Mouse (Mus musculus) neural tube, embryonic 10.5 days (tissue): ENCODE results near the gene Daam1.
"Not testable (repeated sequence)": the region's sequence is repeated elsewhere in the genome, so short reads cannot be mapped to it uniquely, and the experiment has no call there.

Source experiments
- DNase-seq: peaks from one replicate; pipeline ENCODE4 v3.0.0-alpha.2; 2017; ENCODE audit warnings: low spot score; ENCODE audit errors: extremely low spot score

Daam1 gene

DNA sequence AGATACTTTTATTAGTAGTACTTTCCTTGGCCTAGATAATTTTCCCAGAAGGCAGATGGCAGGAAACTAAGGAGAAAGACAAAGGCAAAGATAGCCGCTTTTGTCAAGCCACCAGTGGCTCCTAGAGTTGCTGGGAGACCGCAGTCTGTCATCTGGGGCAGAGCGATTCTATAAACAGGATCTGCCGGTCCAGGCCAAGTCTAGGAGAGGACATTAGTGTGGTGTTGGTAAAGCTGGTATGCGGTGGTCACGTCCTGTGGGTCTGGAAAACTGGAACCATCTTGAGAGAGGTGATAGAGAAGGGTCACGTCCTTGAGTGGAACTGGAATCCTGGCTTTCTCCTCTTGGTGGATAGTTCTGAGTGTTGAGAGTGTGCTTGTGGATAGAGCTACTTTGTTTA lies 3.2 kb downstream of the Daam1 start:
- DNase-seq = no peak

- DNase-seq = no peak
These were observed 5.2 kb downstream of the Daam1 start for GRCm38 (mm10) chr12:71835966-71836668.

DNA sequence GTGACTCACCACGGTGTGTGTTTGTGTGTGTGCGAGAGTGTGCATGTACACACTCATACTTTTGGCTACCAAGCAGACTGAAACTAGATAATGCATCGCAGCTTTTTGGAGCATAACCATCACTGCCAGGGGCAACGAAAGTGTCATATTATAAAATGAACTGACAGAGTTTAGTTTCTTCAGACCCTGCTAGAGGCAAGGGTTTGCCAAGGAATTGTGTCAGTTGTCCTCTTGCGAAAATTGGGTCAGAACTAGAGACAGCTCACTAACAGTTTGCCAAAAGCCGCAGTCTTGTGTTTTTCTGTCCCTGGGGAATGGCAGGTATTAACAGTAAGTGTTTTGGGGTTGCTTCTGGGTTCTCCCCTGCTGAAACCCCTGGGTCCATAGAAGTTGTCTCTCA lies 5.9 kb downstream of the Daam1 start:
- no peak for DNase-seq

GRCm38 (mm10) chr12:71837576-71837975 lies 6.7 kb downstream of the Daam1 start:
- DNase-seq = no peak

GRCm38 (mm10) chr12:71838230-71838629 lies 7.4 kb downstream of the Daam1 start:
- DNase-seq = no peak

GRCm38 (mm10) chr12:71839653-71840052 lies 8.8 kb downstream of the Daam1 start:
- DNase-seq = no peak

DNA sequence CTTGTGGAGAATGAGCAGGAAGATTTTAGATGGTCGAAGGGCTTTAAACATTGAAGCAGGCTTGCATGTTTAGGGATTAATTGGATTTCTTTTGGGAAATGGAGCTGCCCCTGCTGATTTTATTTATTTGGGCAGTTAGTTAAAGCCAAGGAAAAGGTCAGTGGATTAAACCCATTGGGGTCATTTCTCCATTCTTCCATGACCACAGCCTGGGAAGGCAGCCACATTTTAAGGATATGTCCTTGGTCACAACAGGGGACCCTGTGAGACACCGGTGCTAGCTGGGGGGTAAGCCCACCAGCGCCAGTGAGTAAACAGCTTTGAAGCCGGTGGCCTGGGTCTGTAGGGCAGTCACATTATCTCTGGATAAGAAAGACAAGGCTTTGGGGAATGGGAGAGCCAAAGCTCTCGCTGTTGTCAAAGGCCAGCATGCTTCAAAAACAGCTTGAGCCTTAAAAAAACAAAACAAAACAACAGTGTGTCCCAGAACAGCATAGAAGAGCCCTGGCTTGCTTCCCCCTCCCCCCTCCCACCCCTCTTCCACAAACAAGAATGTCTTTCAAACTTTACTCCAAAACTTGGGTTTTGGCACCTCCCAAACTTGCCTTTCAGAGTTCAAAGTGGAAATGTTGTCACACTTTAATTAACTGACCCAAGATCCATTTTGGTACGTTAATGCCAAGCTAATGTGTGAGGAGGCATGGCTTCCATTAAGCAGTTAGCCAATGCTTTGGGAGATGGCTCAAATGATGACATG lies 9.7 kb downstream of the Daam1 start:
- DNase-seq = no peak

DNA sequence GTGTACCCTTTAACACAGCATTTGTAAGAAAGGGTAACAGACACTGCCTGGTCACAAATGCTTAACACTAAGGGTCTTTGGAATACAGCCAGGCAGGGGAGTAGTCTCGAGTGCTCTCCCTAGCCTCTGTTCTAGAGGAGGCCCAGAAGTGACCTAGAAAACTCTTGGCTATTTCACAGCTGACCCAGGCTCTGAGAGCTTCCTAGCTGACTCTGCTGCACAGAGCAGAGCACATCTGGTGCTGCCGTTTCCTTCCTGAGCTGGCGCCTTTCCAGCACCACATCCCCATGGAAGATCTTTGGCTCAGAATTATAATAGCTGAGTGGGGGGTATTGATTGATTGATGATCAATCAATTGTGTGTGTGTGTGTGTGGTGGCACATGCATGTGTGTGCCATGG lies 11.1 kb downstream of the Daam1 start:
- DNase-seq = no peak

DNA sequence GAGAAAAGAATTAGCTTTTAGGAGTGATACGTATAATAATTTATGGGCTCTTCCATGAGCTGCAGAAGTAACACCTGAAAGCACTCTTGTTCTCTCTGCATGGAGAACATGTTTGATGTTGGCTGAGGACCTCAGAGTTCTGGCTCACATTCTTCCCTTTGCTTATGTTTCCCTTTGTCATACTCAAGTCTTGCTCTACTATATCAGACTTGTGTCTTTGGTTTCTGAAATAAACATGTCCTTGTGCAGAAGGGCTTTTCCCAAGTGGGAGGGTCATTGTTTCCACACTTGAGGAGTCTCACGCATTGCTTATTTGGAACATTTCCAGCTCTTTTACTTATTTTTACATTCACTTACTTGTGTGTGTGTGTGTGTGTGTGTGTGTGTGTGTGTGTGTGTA lies 11.7 kb downstream of the Daam1 start:
- no peak for DNase-seq

- DNase-seq = no peak
These were observed 14.6 kb downstream of the Daam1 start for GRCm38 (mm10) chr12:71845486-71845885.

DNA sequence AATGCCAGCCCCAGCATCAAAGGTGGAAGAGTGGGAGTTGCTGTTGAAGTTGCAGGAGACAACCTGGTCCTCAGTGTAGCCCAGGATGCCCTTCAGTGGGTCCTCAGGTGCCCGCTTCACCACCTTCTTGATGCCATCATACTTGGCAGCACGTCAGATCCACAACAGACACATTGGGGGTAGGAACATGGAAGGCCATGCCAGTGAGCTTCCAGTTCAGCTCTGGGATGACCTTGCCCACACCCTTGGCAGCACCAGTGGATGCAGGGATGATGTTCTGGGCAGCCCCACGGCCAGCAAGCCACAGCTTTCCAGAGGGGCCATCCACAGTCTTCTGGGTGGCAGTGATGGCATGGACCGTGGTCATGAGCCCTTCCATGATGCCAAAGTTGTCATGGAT lies 15.5 kb downstream of the Daam1 start:
- DNase-seq = not testable (repeated sequence)

GRCm38 (mm10) chr12:71847024-71847423 lies 16.1 kb downstream of the Daam1 start:
- not testable (repeated sequence) for DNase-seq

DNA sequence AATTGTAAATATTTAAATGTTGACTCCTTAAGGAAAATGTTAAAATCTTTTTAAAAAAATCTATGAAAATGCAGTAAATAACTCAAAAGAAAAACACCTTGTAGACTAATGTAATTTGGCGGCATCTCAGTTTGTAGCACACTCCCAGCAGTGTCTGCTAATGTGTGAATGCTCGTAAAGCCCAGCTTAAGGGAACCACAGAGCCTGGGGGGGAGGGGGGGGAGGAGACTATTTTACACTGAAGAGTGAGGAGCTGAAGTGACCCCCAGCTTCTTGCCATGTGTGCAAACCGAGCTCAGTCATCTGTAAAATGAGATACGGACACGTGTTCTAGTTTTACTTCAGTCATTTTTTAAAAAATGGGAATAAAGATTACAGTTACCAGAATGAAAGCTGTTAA lies 16.7 kb downstream of the Daam1 start:
- DNase-seq = no peak

DNA sequence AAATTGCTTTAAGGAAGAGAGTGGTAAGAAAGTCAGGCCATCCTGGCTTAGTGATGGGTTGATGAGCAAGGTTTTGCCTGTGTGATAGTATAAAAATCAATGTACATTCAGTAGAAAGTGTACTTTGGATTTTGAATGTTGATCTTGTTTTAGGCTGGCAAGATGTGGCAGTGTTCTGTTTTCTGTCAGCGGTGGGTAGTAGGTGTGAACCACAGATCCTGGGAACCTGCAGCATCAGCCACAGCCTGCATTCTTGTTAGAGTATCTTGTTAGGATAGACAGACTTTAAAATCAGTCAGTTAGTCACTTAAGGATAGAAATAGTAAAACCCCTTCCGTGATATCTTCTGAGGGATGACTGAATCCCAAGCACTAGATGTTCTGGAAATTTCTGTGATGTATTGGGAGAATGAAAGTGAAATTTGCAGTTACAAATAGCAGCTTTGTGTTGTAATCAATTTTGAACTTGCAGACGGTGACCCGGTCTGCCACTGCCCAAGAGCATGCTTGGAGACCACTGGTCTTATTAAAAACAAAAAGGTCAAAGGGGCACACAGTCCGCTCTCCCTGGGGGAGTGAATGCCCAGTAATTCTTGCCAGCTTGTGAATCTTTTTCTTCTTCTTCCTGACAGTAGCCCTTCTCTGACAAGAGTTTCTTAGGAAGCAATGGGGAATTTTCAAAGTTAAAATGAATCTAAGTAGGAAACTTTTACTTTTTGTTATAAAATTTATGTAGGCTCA lies 17.3 kb downstream of the Daam1 start:
- DNase-seq = no peak

- DNase-seq = no peak
These were observed 18.2 kb downstream of the Daam1 start for GRCm38 (mm10) chr12:71849051-71849450.

DNA sequence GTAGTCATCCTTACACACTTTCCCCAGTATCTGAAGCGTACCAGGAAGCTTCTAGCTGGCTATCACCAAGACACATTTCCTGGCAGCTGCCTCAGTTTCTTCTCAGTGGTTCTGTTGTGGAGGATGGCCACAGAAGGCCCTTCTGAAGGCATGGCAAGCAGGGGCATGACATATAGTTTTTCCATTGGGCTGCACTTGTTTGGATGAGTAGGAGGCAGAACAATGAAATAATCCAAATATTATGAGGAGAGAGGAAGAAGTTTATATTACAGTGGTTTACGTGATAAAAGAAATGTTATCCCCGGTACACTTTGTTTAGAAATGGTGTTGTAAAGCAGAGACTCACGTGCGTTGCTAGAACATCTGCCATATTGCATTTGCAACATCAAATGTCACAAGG lies 19.3 kb downstream of the Daam1 start:
- DNase-seq = no peak

DNA sequence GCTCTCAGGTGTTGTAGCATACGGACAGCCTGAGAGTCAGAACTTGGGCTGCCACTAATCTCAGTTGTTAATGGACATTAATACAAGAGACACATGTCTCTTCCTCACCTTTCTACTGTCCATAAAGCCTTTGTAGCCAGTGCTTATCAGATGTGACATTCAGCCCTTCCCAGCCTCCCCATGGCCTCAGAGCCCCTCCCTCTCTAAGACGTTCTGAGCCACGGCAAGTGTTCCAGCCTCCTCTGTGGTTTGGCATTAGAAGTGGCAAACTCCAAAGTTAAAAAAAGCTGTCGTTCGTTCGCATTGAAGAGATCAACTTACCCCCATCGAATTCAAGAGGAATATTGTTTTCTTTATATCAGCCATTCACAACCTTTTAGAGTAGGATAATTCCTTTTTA lies 21.8 kb downstream of the Daam1 start:
- no peak for DNase-seq

DNA sequence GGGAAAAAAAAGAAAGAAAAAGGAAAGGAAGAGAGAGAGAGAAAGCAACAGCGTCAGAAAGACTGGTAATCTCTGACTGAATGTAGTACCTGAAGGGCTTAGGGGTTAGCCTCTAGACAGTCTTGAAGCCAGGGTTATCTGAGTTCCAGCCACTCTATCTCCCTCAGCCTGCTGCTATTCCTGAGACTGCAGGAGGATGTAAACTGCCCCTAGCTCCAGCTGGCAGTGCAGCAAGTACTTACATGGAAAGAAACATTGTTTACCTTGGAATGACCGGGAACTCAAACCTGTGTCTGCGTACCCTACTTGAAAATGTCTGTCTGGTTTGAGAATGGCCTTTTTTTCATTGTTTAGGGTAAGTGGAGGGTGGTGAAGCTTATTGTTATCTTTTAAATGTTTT lies 22.8 kb downstream of the Daam1 start:
- no peak for DNase-seq

DNA sequence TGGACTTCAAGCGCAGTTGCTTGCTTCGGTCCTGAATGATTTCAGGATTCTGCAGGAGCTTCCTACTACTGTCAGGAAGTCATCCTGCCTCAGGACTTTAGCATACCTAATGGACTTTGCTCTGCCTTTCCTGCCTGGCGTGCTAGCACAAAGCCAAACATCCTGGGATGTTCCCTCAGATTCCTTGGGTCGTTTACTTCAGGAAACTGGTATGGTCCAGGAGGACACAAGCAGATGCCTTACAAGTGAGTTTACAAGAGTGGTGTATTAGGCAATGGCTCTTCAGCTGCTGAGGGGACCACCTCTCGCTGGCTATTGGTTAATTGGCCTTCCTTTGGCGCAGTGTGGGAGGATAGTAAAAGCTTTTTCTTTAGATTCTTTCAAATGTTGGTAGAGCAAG lies 23.3 kb downstream of the Daam1 start:
- no peak for DNase-seq

- peak; percentile 41 for DNase-seq
These were observed 25.0 kb downstream of the Daam1 start for GRCm38 (mm10) chr12:71855730-71856479.

DNA sequence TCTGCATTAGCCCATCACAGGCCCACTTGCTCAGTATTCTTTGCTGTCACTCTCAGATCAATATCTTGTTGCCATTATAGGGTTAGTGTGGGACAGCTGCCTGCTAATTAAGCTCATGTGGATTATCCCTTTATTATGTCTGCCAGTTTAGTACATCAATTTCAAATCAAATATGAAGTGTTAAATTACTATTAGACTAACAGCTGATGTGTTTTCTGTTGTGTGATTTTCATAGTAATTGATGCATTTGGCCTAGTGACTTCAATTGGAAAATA lies 25.5 kb downstream of the Daam1 start:
- no peak for DNase-seq

GRCm38 (mm10) chr12:71859096-71859495 lies 28.2 kb downstream of the Daam1 start:
- DNase-seq = no peak
